Mouse (Mus musculus) heart, postnatal 0 days (tissue): ENCODE results near the gene Ccdc6.

Source experiments
- CTCF ChIP-seq: IDR thresholded peaks from 2 replicates; pipeline ENCODE4 v1.5.1; 2016; ENCODE audit warnings: antibody characterized with exemption, control low read depth, low read depth
- EP300 ChIP-seq: IDR thresholded peaks from 2 replicates; pipeline ENCODE4 v1.6.1; 2016; ENCODE audit warnings: antibody characterized with exemption, low read depth

- no peak for TF ChIP-seq EP300
- no peak for TF ChIP-seq CTCF
These were observed 99.7 kb downstream of the Ccdc6 start for GRCm38 (mm10) chr10:70196666-70197065.
